Mouse (Mus musculus): ENCODE measurements around the gene Gm13871. TPM values are rescaled to one million over a fixed set of nuclear protein-coding genes. Genes with fewer than 3 reads are reported as not detected.
"Not testable (repeated sequence)": the region's sequence is repeated elsewhere in the genome, so short reads cannot be mapped to it uniquely, and the experiment has no call there.

Gm13871 gene
- not detected in 2 replicates for polyA plus RNA-seq (2015; fragmentation: Nextera tagmentation; extraction: Ambion mirVana)

DNA sequence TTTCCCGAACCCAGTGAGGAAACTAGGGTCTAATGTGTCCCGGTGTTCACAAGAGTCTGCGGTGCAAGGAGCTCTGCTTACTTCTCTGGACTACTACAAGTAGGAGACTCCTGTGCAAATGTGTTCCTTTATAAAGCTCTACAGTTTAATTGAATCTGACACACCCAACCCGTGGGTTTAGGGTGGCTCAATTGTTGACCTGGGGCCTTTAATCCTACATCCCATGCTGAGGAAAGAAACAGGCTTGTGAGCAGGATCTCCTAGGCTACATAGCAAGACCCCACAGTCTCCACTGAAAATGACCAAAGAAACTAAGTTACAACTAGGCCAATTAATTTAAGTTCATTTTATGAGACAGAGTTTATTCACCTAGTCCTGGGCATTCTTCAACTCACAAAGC, at the start of gene Gm13871:
Gene Gm13871 (minus strand): TSS at position 101 of the 400 bp plus-strand sequence.
- not testable (repeated sequence) for H3K27ac ChIP-seq (ENCODE audit: low read length); H3K4me2 ChIP-seq (ENCODE audit: low read depth, low read length); H3K36me3 ChIP-seq (ENCODE audit: control insufficient read depth, insufficient read depth); H3K9ac ChIP-seq (ENCODE audit: low read depth, low read length); H3K4me1 ChIP-seq (ENCODE audit: control insufficient read depth, low read depth, low read length); H3K4me3 ChIP-seq (ENCODE audit: low read depth, low read length); H3K27me3 ChIP-seq (ENCODE audit: control insufficient read depth, insufficient read depth, low read depth, low read length); H3K9me3 ChIP-seq (replicated peaks; ENCODE audit: control insufficient read depth, low read length); ATAC-seq (ENCODE audit: low read depth)
- no CpG with 5 or more reads among the region's 4 CpGs for WGBS (ENCODE audit: insufficient replicate concordance)

DNA sequence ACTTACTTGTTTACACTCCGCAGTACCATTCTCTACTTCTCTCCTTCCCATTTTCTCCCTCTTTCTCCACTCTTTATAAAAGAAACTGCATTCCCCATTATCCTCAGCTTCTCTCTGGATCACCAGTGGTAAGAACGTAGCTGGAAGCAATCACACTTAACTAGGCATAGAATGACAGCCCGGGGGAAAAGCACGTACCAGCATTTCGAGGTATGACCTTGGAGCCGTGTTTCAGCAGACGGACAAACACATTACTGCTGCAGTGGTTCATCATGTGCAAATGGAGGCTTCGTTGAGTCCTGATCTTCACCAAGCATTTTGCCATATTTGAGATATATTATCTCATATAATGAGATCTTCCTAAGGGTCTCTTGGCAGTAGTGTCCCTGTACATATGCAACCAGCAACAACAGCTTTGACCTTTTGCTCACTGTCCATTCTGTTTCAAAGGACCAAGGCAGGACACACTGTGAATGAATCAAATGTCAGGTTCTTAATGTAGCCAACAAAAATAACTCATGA, 44.7 kb upstream of the Gm13871 start, which contains the start of gene 2310002L09Rik:
Gene 2310002L09Rik (minus strand): TSS at position 472 of the 522 bp plus-strand sequence.
- Histone ChIP-seq H3K9me3 (replicated peaks; ENCODE audit: control insufficient read depth, low read length) (no peaks in the 10 kb centered on the region), H3K9ac (ENCODE audit: low read depth, low read length) (no peak within 1 kb of the TSS), H3K27ac (ENCODE audit: low read length) (no peak within 1 kb of the TSS), H3K27me3 (ENCODE audit: control insufficient read depth, insufficient read depth, low read depth, low read length) (no peaks in the 10 kb centered on the region), H3K4me1 (ENCODE audit: control insufficient read depth, low read depth, low read length) (no peaks in the 10 kb centered on the region), H3K4me2 (ENCODE audit: low read depth, low read length) (no peak within 1 kb of the TSS), H3K4me3 (ENCODE audit: low read depth, low read length) (no peak within 1 kb of the TSS), H3K36me3 (ENCODE audit: control insufficient read depth, insufficient read depth) (no peaks in the 10 kb centered on the region)
- ATAC-seq (ENCODE audit: low read depth): no peak
- 66% methylated on average over 8 of the region's 8 CpGs for WGBS (ENCODE audit: insufficient replicate concordance)

DNA sequence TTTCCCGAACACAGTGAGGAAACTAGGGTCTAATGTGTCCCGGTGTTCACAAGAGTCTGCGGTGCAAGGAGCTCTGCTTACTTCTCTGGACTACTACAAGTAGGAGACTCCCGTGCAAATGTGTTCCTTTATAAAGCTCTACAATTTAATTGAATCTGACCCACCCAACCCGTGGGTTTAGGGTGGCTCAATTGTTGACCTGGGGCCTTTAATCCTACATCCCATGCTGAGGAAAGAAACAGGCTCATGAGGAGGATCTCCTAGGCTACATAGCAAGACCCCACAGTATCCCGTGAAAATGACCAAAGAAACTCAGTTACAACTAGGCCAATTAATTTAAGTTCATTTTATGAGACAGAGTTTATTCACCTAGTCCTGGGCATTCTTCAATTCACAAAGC, 14.9 kb upstream of the Gm13871 start, which contains the start of gene Gm11756:
Gene Gm11756 (minus strand): TSS at position 101 of the 400 bp plus-strand sequence.
- not testable (repeated sequence) for H3K4me2 ChIP-seq (ENCODE audit: low read depth, low read length); ATAC-seq (ENCODE audit: low read depth); H3K27me3 ChIP-seq (ENCODE audit: control insufficient read depth, insufficient read depth, low read depth, low read length); H3K4me1 ChIP-seq (ENCODE audit: control insufficient read depth, low read depth, low read length); H3K27ac ChIP-seq (ENCODE audit: low read length); H3K9me3 ChIP-seq (replicated peaks; ENCODE audit: control insufficient read depth, low read length); H3K9ac ChIP-seq (ENCODE audit: low read depth, low read length); H3K4me3 ChIP-seq (ENCODE audit: low read depth, low read length); H3K36me3 ChIP-seq (ENCODE audit: control insufficient read depth, insufficient read depth)
- WGBS (ENCODE audit: insufficient replicate concordance): 57% methylated on average over 6 of the region's 6 CpGs

DNA sequence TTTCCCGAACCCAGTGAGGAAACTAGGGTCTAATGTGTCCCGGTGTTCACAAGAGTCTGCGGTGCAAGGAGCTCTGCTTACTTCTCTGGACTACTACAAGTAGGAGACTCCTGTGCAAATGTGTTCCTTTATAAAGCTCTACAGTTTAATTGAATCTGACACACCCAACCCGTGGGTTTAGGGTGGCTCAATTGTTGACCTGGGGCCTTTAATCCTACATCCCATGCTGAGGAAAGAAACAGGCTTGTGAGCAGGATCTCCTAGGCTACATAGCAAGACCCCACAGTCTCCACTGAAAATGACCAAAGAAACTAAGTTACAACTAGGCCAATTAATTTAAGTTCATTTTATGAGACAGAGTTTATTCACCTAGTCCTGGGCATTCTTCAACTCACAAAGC, 14.7 kb downstream of the Gm13871 start, which contains the start of gene Gm11757:
Gene Gm11757 (minus strand): TSS at position 101 of the 400 bp plus-strand sequence.
- not testable (repeated sequence) for H3K9ac ChIP-seq (ENCODE audit: low read depth, low read length); H3K4me3 ChIP-seq (ENCODE audit: low read depth, low read length); H3K27ac ChIP-seq (ENCODE audit: low read length); H3K36me3 ChIP-seq (ENCODE audit: control insufficient read depth, insufficient read depth); H3K4me2 ChIP-seq (ENCODE audit: low read depth, low read length); H3K4me1 ChIP-seq (ENCODE audit: control insufficient read depth, low read depth, low read length); H3K27me3 ChIP-seq (ENCODE audit: control insufficient read depth, insufficient read depth, low read depth, low read length); H3K9me3 ChIP-seq (replicated peaks; ENCODE audit: control insufficient read depth, low read length); ATAC-seq (ENCODE audit: low read depth)
- no CpG with 5 or more reads among the region's 4 CpGs for WGBS (ENCODE audit: insufficient replicate concordance)

DNA sequence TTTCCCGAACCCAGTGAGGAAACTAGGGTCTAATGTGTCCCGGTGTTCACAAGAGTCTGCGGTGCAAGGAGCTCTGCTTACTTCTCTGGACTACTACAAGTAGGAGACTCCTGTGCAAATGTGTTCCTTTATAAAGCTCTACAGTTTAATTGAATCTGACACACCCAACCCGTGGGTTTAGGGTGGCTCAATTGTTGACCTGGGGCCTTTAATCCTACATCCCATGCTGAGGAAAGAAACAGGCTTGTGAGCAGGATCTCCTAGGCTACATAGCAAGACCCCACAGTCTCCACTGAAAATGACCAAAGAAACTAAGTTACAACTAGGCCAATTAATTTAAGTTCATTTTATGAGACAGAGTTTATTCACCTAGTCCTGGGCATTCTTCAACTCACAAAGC, 29.6 kb downstream of the Gm13871 start, which contains the start of gene Gm11758:
Gene Gm11758 (minus strand): TSS at position 101 of the 400 bp plus-strand sequence.
- not testable (repeated sequence) for H3K27me3 ChIP-seq (ENCODE audit: control insufficient read depth, insufficient read depth, low read depth, low read length); H3K4me1 ChIP-seq (ENCODE audit: control insufficient read depth, low read depth, low read length); H3K9me3 ChIP-seq (replicated peaks; ENCODE audit: control insufficient read depth, low read length); H3K4me3 ChIP-seq (ENCODE audit: low read depth, low read length); H3K9ac ChIP-seq (ENCODE audit: low read depth, low read length); H3K36me3 ChIP-seq (ENCODE audit: control insufficient read depth, insufficient read depth); H3K4me2 ChIP-seq (ENCODE audit: low read depth, low read length); ATAC-seq (ENCODE audit: low read depth); H3K27ac ChIP-seq (ENCODE audit: low read length)
- WGBS (ENCODE audit: insufficient replicate concordance): no CpG with 5 or more reads among the region's 4 CpGs

Other genes with a start within 250 kb of the Gm13871 start
- gene Gm11239, start 237.6 kb downstream of the Gm13871 start, polyA plus RNA-seq (2015; fragmentation: Nextera tagmentation; extraction: Ambion mirVana): not detected in 2 replicates
- gene Gm428, start 222.4 kb downstream of the Gm13871 start, polyA plus RNA-seq (2015; fragmentation: Nextera tagmentation; extraction: Ambion mirVana): not detected in 2 replicates
- gene Rasef, start 115.0 kb downstream of the Gm13871 start, polyA plus RNA-seq (2015; fragmentation: Nextera tagmentation; extraction: Ambion mirVana): 0.11 TPM in 1 of 2 replicates, not detected in the other
- gene Gm11758, start 29.7 kb downstream of the Gm13871 start, polyA plus RNA-seq (2015; fragmentation: Nextera tagmentation; extraction: Ambion mirVana): not detected in 2 replicates
- not detected in 2 replicates for gene Gm11757, start 14.8 kb downstream of the Gm13871 start, polyA plus RNA-seq (2015; fragmentation: Nextera tagmentation; extraction: Ambion mirVana)
- not detected in 2 replicates for gene Gm11756, start 14.8 kb upstream of the Gm13871 start, polyA plus RNA-seq (2015; fragmentation: Nextera tagmentation; extraction: Ambion mirVana)
- 0.55 and 1.7 TPM in 2 replicates for gene 2310002L09Rik, start 44.9 kb upstream of the Gm13871 start, polyA plus RNA-seq (2015; fragmentation: Nextera tagmentation; extraction: Ambion mirVana)
- 0.05 and 0.07 TPM in 2 replicates for gene Frmd3, start 107.5 kb upstream of the Gm13871 start, polyA plus RNA-seq (2015; fragmentation: Nextera tagmentation; extraction: Ambion mirVana)